Mouse (Mus musculus) kidney, postnatal 0 days (tissue): ENCODE measurements around the gene BC005561. TPM values are rescaled to one million over a fixed set of nuclear protein-coding genes. Genes with fewer than 3 reads are reported as not detected.

Experiments
- ATAC-seq: fragments of 200-750 bp; cut with Nextera tagmentation; replicated peaks from 2 replicates; pipeline ENCODE4 v1.8.0; 2017; ENCODE audit warnings: low read depth, moderate number of reproducible peaks, moderate TSS enrichment, moderate library complexity; ENCODE audit not compliant: low FRiP score
- DNase-seq: peaks from one replicate; pipeline ENCODE4 v3.0.0-alpha.2; 2016; ENCODE audit warnings: low spot score
- H3K27ac ChIP-seq: fragments of 300-500 bp; sonication (generic); 2 replicates; pipeline ENCODE4 v1.5.1; 2014; ENCODE audit warnings: mild to moderate bottlenecking
- H3K27me3 ChIP-seq: fragments of 300-500 bp; sonication (generic); 2 replicates; pipeline ENCODE4 v1.6.1; 2014; ENCODE audit warnings: low read length, mixed read lengths; ENCODE audit not compliant: insufficient read depth
- H3K36me3 ChIP-seq: fragments of 300-500 bp; sonication (generic); 2 replicates; pipeline ENCODE4 v1.6.1; 2014; ENCODE audit warnings: low read length, mixed read lengths; ENCODE audit not compliant: insufficient read depth
- H3K4me1 ChIP-seq: fragments of 300-500 bp; sonication (generic); replicated peaks from 2 replicates; pipeline ENCODE4 v1.6.1; 2014; ENCODE audit warnings: antibody characterized with exemption, low read length, mixed read lengths; ENCODE audit not compliant: insufficient read depth
- H3K4me2 ChIP-seq: fragments of 300-500 bp; sonication (generic); 2 replicates; pipeline ENCODE4 v1.6.1; 2014; ENCODE audit warnings: mild to moderate bottlenecking, low read length, moderate library complexity, mixed read lengths
- H3K4me3 ChIP-seq: fragments of 300-500 bp; sonication (generic); replicated peaks from 2 replicates; pipeline ENCODE4 v1.5.1; 2014; ENCODE audit warnings: low read depth, low read length
- H3K9ac ChIP-seq: fragments of 300-500 bp; sonication (generic); 2 replicates; pipeline ENCODE4 v1.6.1; 2014; ENCODE audit warnings: low read depth, low read length
- H3K9me3 ChIP-seq: fragments of 300-500 bp; sonication (generic); replicated peaks from 2 replicates; pipeline ENCODE4 v1.6.1; 2016; ENCODE audit warnings: low read length, inconsistent platforms, mixed read lengths
- CTCF ChIP-seq: IDR thresholded peaks from 2 replicates; pipeline ENCODE4 v1.5.1; 2016; ENCODE audit warnings: antibody characterized with exemption, low read depth, mild to moderate bottlenecking, moderate library complexity
- WGBS: fragments of 180-500 bp; shearing (Covaris S2); extraction: QIAGEN DNeasy Blood & Tissue Kit; methylation state at CpG from one replicate; pipeline ENCODE4 v1.1.7; 2014; 5-methylcytosine and 5-hydroxymethylcytosine counted together
- polyA plus RNA-seq: library from polyadenylated mRNA; unstranded; fragments of >200 nt; fragmentation: Nextera tagmentation; extraction: Ambion mirVana; gene quantifications from 2 replicates; pipeline ENCODE4 v1.2.1, GENCODE M21; 2015

Gene BC005561
- polyA plus RNA-seq, 1 experiment from 2014 or later, result 9.8 TPM

- no peak for DNase-seq
- Histone ChIP-seq H3K36me3 (peaks cover 30% of the 10 kb centered on the region), H3K4me3 (no peak overlapping the region), H3K27me3 (no peaks in the 10 kb centered on the region), H3K4me2 (no peak overlapping the region), H3K9ac (no peak overlapping the region), H3K27ac (no peak overlapping the region), H3K4me1 (no peaks in the 10 kb centered on the region), H3K9me3 (no peaks in the 10 kb centered on the region)
- 81% methylated on average over 8 of the region's 8 CpGs for WGBS
- no peak for ATAC-seq
- no peak for TF ChIP-seq CTCF
Measured at GRCm38 (mm10) chr5:104465279-104465678, 42.9 kb upstream of the BC005561 start.

GRCm38 (mm10) chr5:104465731-104466130 is 42.4 kb upstream of the BC005561 start:
- no peaks in the 10 kb centered on the region for H3K9me3 ChIP-seq
- no peak overlapping the region for H3K4me3 ChIP-seq
- ATAC-seq (no peak), DNase-seq (no peak)
- no peak overlapping the region for H3K4me2 ChIP-seq
- no peaks in the 10 kb centered on the region for H3K4me1 ChIP-seq
- H3K27ac ChIP-seq, result no peak overlapping the region
- 90% methylated on average over 12 of the region's 12 CpGs for WGBS
- no peaks in the 10 kb centered on the region for H3K27me3 ChIP-seq
- H3K9ac ChIP-seq, result no peak overlapping the region
- TF ChIP-seq CTCF, result no peak
- peaks cover 30% of the 10 kb centered on the region for H3K36me3 ChIP-seq

- Histone ChIP-seq H3K4me3 (no peak overlapping the region), H3K36me3 (peaks cover 33% of the 10 kb centered on the region), H3K27ac (no peak overlapping the region), H3K27me3 (no peaks in the 10 kb centered on the region), H3K4me2 (no peak overlapping the region), H3K9me3 (no peaks in the 10 kb centered on the region), H3K9ac (no peak overlapping the region), H3K4me1 (no peaks in the 10 kb centered on the region)
- DNase-seq (no peak), ATAC-seq (no peak)
- no peak for TF ChIP-seq CTCF
- WGBS, result 89% methylated on average over 16 of the region's 16 CpGs
Measured at GRCm38 (mm10) chr5:104466816-104467215, 41.3 kb upstream of the BC005561 start.

DNA sequence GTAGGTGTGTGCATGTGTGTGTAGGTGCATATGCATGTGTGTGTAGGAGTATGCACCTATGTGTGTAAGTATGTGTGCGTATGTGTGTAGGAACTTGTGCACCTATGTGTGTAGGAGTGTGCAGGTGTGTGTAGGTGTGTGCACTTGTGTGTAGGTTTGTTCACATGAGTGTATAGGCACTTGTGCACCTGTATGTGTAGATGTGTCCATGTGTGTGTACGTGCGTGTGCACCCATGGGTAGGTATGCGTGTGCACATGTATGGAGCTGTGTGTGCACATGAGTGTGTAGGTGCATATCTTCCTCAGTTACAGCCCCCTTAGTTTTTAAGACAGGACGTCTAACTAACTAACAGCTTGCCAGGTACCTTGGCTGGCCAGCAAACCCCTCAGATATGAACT is 39.6 kb upstream of the BC005561 start:
- 92% methylated on average over 5 of the region's 5 CpGs for WGBS
- Histone ChIP-seq H3K27me3 (no peaks in the 10 kb centered on the region), H3K9me3 (no peaks in the 10 kb centered on the region), H3K36me3 (peaks cover 45% of the 10 kb centered on the region), H3K4me2 (no peak overlapping the region), H3K4me3 (no peak overlapping the region), H3K4me1 (no peaks in the 10 kb centered on the region), H3K27ac (no peak overlapping the region), H3K9ac (no peak overlapping the region)
- no peak for ATAC-seq
- TF ChIP-seq CTCF, result no peak
- no peak for DNase-seq

DNA sequence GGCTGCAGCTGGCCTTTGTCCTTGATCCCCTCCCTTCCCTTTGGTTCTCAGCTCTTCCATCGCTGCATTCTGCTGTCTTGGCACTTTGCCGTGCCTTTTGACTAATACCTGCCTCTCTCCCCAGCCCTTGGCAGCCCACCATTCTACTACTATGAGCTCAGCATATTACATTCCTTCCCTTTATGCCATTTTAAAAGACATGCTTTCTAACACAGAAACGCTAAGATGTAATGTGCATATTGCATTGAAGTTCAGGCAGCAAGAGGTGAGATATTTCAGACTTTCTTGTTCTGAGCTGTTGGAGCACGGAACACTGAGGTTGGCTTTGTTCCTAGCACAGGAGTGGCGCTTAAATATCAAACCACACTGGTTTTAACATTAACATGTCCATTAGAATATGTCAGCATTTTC is 37.2 kb upstream of the BC005561 start:
- H3K4me2 ChIP-seq, result no peak overlapping the region
- peaks cover 35% of the 10 kb centered on the region for H3K36me3 ChIP-seq
- 0 out of 2 replicates have a peak, but pooled peaks have one; percentile 59 for ATAC-seq
- H3K9ac ChIP-seq, result no peak overlapping the region
- no peaks in the 10 kb centered on the region for H3K4me1 ChIP-seq
- 0 out of 2 replicates have a peak overlapping the region, but pooled peaks have one; percentile 50 for H3K27ac ChIP-seq
- no peaks in the 10 kb centered on the region for H3K9me3 ChIP-seq
- no peak overlapping the region for H3K4me3 ChIP-seq
- 62% methylated on average over 5 of the region's 5 CpGs for WGBS
- no peaks in the 10 kb centered on the region for H3K27me3 ChIP-seq
- DNase-seq, result peak; percentile 4
- no peak for TF ChIP-seq CTCF

DNA sequence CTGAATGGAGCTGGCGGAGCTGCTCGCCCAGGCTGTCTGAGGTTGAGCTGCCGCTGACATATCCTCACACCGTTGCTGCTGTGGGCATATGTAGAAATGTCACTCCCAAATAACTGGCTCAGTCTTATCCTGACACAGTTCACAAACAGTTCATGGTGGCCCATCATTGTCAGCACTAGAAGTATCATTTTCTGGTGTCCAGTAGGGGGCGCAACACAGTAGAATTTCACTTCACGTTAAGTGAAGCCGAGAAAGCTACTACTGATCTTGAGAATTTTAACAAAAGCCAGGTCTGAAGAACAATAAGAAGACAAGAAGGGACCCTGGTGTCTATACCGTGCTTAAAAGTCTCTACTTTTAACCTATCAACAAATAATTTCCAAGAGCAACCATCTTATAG is 35.8 kb upstream of the BC005561 start:
- Histone ChIP-seq H3K9me3 (no peaks in the 10 kb centered on the region), H3K9ac (no peak overlapping the region), H3K4me3 (no peak overlapping the region), H3K36me3 (peaks cover 31% of the 10 kb centered on the region), H3K27ac (no peak overlapping the region), H3K4me2 (no peak overlapping the region), H3K4me1 (no peaks in the 10 kb centered on the region), H3K27me3 (no peaks in the 10 kb centered on the region)
- TF ChIP-seq CTCF, result peak; percentile 44; the same call in 1 of the 2 replicates
- ATAC-seq, result no peak
- peak; percentile 9 for DNase-seq
- 95% methylated on average over 8 of the region's 8 CpGs for WGBS

DNA sequence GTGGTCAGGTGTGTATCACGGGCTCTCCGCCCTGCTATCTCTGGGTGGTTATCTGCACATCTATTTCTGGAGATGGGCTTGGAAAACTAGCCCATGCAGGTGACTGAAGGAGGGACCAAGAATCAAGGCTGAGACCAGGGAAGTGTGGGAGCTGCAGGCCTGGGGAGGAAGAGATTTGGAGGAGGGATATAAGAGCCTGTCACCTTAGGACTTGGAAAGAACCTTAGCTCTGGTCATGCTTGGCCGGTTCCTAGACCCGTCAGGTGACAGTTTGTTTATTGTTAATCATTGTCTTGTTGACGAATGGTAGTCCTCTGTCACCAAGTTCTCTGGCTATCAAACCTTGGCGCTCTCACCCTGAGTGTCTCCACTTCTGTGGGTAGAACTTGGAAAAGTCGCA is 27.8 kb upstream of the BC005561 start:
- DNase-seq (peak; percentile 3), ATAC-seq (peak; percentile 68)
- H3K27ac ChIP-seq, result no peak overlapping the region
- H3K4me2 ChIP-seq, result no peak overlapping the region
- H3K9ac ChIP-seq, result no peak overlapping the region
- 75% methylated on average over 7 of the region's 7 CpGs for WGBS
- H3K36me3 ChIP-seq, result peaks cover 68% of the 10 kb centered on the region
- no peak overlapping the region for H3K4me3 ChIP-seq
- no peaks in the 10 kb centered on the region for H3K4me1 ChIP-seq
- H3K27me3 ChIP-seq, result no peaks in the 10 kb centered on the region
- H3K9me3 ChIP-seq, result no peaks in the 10 kb centered on the region
- TF ChIP-seq CTCF, result no peak
